In the genomic region with DNA sequence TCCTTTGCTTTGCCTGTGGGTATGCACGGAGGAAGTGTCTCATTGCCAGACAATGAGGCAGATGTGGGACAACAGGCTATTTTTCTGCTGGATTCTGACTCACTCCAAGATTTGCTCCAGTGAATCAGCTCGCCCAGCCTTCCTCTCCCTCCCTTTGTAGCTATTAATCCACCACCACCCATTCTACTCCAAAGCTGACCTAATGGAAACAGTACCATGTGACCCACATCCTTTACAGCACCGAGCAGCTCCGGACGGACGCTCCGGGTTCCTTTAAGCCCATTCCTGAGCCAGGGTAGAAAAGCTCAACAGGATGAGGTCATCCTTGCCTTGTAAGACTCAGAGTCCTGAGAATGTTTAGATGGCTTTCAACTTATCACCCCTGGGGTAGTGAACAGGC, we compare ENCODE assay signal across 10 mouse cellular contexts. TPM values are rescaled to one million over a fixed set of nuclear protein-coding genes. Genes with fewer than 3 reads are reported as not detected.
A peak's percentile ranks its signal among the peaks of the same experiment; 100 is the strongest.
DNase-seq lines count a peak whose midpoint lies in the region; ATAC-seq and TF ChIP-seq lines count a peak whose summit lies in the region.
"Had no signal": no experiment of that assay in that cellular context is flagged by ENCODE, and none has a peak within 500 bp of the region (broad histone marks: within the 10 kb centered on the region; RNA-seq: fewer than 3 reads in every experiment).

No protein-coding gene starts in this region.

- WGBS in forebrain, embryonic 14.5 days, result 46% methylated on average over 7 of the region's 7 CpGs
- 54% methylated on average over 7 of the region's 7 CpGs for WGBS in forebrain, embryonic 13.5 days
- WGBS in heart, embryonic 10.5 days, result 21% methylated on average over 7 of the region's 7 CpGs
- 48% methylated on average over 7 of the region's 7 CpGs for WGBS in small intestine, adult 2 months
- 52% methylated on average over 7 of the region's 7 CpGs for WGBS in midbrain, postnatal 0 days

- no peak overlapping the region for H3K9ac ChIP-seq in forebrain, embryonic 14.5 days (ENCODE audit: low read length)
- no peak overlapping the region for H3K9ac ChIP-seq in forebrain, embryonic 13.5 days
- H3K9ac ChIP-seq in midbrain, postnatal 0 days (replicated peaks; ENCODE audit: low read length, poor library complexity, severe bottlenecking), result no peak overlapping the region
- H3K9ac ChIP-seq: embryonic facial prominence, embryonic 15.5 days had no signal

- no peak for ATAC-seq in forebrain, embryonic 14.5 days
- ATAC-seq in forebrain, embryonic 13.5 days, result no peak
- ATAC-seq in midbrain, postnatal 0 days (ENCODE audit: low FRiP score), result no peak

- TF ChIP-seq CTCF in small intestine, adult 2 months (IDR thresholded peaks at IDR 0.05; ENCODE audit: extremely low read depth, insufficient read length, insufficient replicate concordance, low read depth, low read length), result no peak
- TF ChIP-seq CTCF in midbrain, postnatal 0 days (IDR thresholded peaks at IDR 0.05), result no peak

- no peaks in the 10 kb centered on the region for H3K9me3 ChIP-seq in forebrain, embryonic 14.5 days (replicated peaks; ENCODE audit: control insufficient read depth, low read length)
- no peaks in the 10 kb centered on the region for H3K9me3 ChIP-seq in forebrain, embryonic 13.5 days (replicated peaks)
- H3K9me3 ChIP-seq in heart, embryonic 10.5 days, result no peaks in the 10 kb centered on the region
- no peaks in the 10 kb centered on the region for H3K9me3 ChIP-seq in midbrain, postnatal 0 days (ENCODE audit: low read length)
- H3K9me3 ChIP-seq: embryonic facial prominence, embryonic 15.5 days had no signal

- no peak overlapping the region for H3K27ac ChIP-seq in forebrain, embryonic 14.5 days (ENCODE audit: low read depth, low read length)
- no peak overlapping the region for H3K27ac ChIP-seq in forebrain, embryonic 13.5 days
- H3K27ac ChIP-seq in heart, embryonic 10.5 days, result peak overlapping the region; percentile 81
- peak overlapping the region; percentile 74 for H3K27ac ChIP-seq in small intestine, adult 2 months (ENCODE audit: insufficient read depth, low read depth, low read length)
- H3K27ac ChIP-seq in midbrain, postnatal 0 days (ENCODE audit: low read depth, low read length), result no peak overlapping the region

- no peaks in the 10 kb centered on the region for H3K27me3 ChIP-seq in forebrain, embryonic 14.5 days (replicated peaks; ENCODE audit: control insufficient read depth, insufficient read depth, low read length)
- peaks cover 3% of the 10 kb centered on the region; the same call in 1 of the 2 replicates for H3K27me3 ChIP-seq in forebrain, embryonic 13.5 days
- H3K27me3 ChIP-seq in heart, embryonic 10.5 days (ENCODE audit: insufficient read depth, poor library complexity, severe bottlenecking), result no peaks in the 10 kb centered on the region
- no peaks in the 10 kb centered on the region for H3K27me3 ChIP-seq in small intestine, adult 2 months (ENCODE audit: control insufficient read depth, insufficient read depth, low read length)
- no peaks in the 10 kb centered on the region for H3K27me3 ChIP-seq in midbrain, postnatal 0 days (ENCODE audit: insufficient read depth, low read length)

- no peak overlapping the region for H3K4me2 ChIP-seq in forebrain, embryonic 14.5 days (ENCODE audit: low read length)
- no peak overlapping the region for H3K4me2 ChIP-seq in forebrain, embryonic 13.5 days
- H3K4me2 ChIP-seq in midbrain, postnatal 0 days (ENCODE audit: low read depth, low read length, poor library complexity, severe bottlenecking), result no peak overlapping the region
- H3K4me2 ChIP-seq: embryonic facial prominence, embryonic 15.5 days had no signal

- H3K4me3 ChIP-seq in forebrain, embryonic 14.5 days (ENCODE audit: low read depth, low read length), result no peak overlapping the region
- H3K4me3 ChIP-seq in forebrain, embryonic 13.5 days, result no peak overlapping the region
- peak overlapping the region; percentile 22; the same call in 1 of the 2 replicates for H3K4me3 ChIP-seq in heart, embryonic 10.5 days
- no peak overlapping the region for H3K4me3 ChIP-seq in small intestine, adult 2 months (ENCODE audit: low read depth, low read length)
- H3K4me3 ChIP-seq in midbrain, postnatal 0 days (ENCODE audit: low read depth, low read length), result no peak overlapping the region
- H3K4me3 ChIP-seq: embryonic facial prominence, embryonic 15.5 days had no signal

- TF ChIP-seq POLR2A in small intestine, adult 2 months (IDR thresholded peaks at IDR 0.05; ENCODE audit: low read depth, low read length), result no peak

- DNase-seq in forebrain, embryonic 14.5 days (ENCODE audit: low spot score), result peak; percentile 13
- DNase-seq in NIH3T3 (ENCODE audit: low read depth), result peak; percentile 90
- peak; percentile 91 for DNase-seq in heart, embryonic 10.5 days (ENCODE audit: low spot score)
- DNase-seq in kidney, postnatal 14 days, result peak; percentile 82
- no peak for DNase-seq in midbrain, postnatal 0 days (ENCODE audit: low spot score)
- DNase-seq in thymus, adult 18-20 months, result no peak

- H3K36me3 ChIP-seq in forebrain, embryonic 14.5 days (ENCODE audit: control insufficient read depth, insufficient read depth, low read length), result no peaks in the 10 kb centered on the region
- H3K36me3 ChIP-seq in forebrain, embryonic 13.5 days (ENCODE audit: poor library complexity, severe bottlenecking), result no peaks in the 10 kb centered on the region
- H3K36me3 ChIP-seq in heart, embryonic 10.5 days, result no peaks in the 10 kb centered on the region
- H3K36me3 ChIP-seq in small intestine, adult 2 months (ENCODE audit: control insufficient read depth, insufficient read depth, low read length), result no peaks in the 10 kb centered on the region
- no peaks in the 10 kb centered on the region for H3K36me3 ChIP-seq in midbrain, postnatal 0 days (ENCODE audit: insufficient read depth, low read length)
- H3K36me3 ChIP-seq: embryonic facial prominence, embryonic 15.5 days had no signal

- peaks cover 19% of the 10 kb centered on the region for H3K4me1 ChIP-seq in forebrain, embryonic 14.5 days (ENCODE audit: control insufficient read depth, insufficient read depth, low read length)
- peaks cover 28% of the 10 kb centered on the region for H3K4me1 ChIP-seq in forebrain, embryonic 13.5 days
- H3K4me1 ChIP-seq in heart, embryonic 10.5 days, result peaks cover 54% of the 10 kb centered on the region
- peaks cover 1% of the 10 kb centered on the region; the same call in 1 of the 2 replicates for H3K4me1 ChIP-seq in small intestine, adult 2 months (ENCODE audit: control insufficient read depth, insufficient read depth, insufficient read length, low read length)
- peaks cover 13% of the 10 kb centered on the region for H3K4me1 ChIP-seq in midbrain, postnatal 0 days (ENCODE audit: insufficient read depth, low read length)

RNA-seq across cellular contexts. Expression of a gene that starts 2.0 kb away (rescaled TPM):
- 42.8 and 51.3 TPM in 2 replicates for polyA plus RNA-seq in forebrain, embryonic 14.5 days (2014; fragmentation: Nextera tagmentation; extraction: Ambion mirVana)
- 53.2 and 54.9 TPM in 2 replicates for polyA plus RNA-seq in forebrain, embryonic 13.5 days (2015; fragmentation: Nextera tagmentation; extraction: Ambion mirVana)
- polyA plus RNA-seq in heart, embryonic 10.5 days (2016; fragmentation: Nextera tagmentation; extraction: Ambion mirVana), result 35.9 and 37.4 TPM in 2 replicates
- polyA plus RNA-seq in small intestine, adult 2 months (2012; rRNA removed), result 2.0 and 2.9 TPM in 2 replicates
- 34.1 and 36.7 TPM in 2 replicates for total RNA-seq in midbrain, postnatal 0 days (2014; rRNA removed)
- 41.9 and 45.7 TPM in 2 replicates for polyA plus RNA-seq in midbrain, postnatal 0 days (2015; fragmentation: Nextera tagmentation; extraction: Ambion mirVana)

RNA-seq across cellular contexts. Expression of a gene that starts 11.7 kb away (rescaled TPM):
- polyA plus RNA-seq in forebrain, embryonic 14.5 days (2014; fragmentation: Nextera tagmentation; extraction: Ambion mirVana), result not detected in 2 replicates
- not detected in 2 replicates for polyA plus RNA-seq in forebrain, embryonic 13.5 days (2015; fragmentation: Nextera tagmentation; extraction: Ambion mirVana)
- polyA plus RNA-seq in heart, embryonic 10.5 days (2016; fragmentation: Nextera tagmentation; extraction: Ambion mirVana), result not detected in 2 replicates
- polyA plus RNA-seq in small intestine, adult 2 months (2012; rRNA removed), result not detected in 2 replicates
- not detected in 2 replicates for total RNA-seq in midbrain, postnatal 0 days (2014; rRNA removed)
- polyA plus RNA-seq in midbrain, postnatal 0 days (2015; fragmentation: Nextera tagmentation; extraction: Ambion mirVana), result not detected in 2 replicates
- polyA plus RNA-seq: embryonic facial prominence, embryonic 15.5 days; neural tube, embryonic 14.5 days had no signal

Comparison
In these comparisons a context has a peak if more than half of its experiments do, and no peak if none do; other contexts are left out.
1. DNase-seq: peak in forebrain, embryonic 14.5 days (single experiment), NIH3T3 (single experiment), heart, embryonic 10.5 days (single experiment) and kidney, postnatal 14 days (single experiment); none in midbrain, postnatal 0 days (single experiment) and thymus, adult 18-20 months (0 of 2).
2. H3K27ac ChIP-seq: peak in heart, embryonic 10.5 days (single experiment) and small intestine, adult 2 months (single experiment); none in forebrain, embryonic 14.5 days (single experiment), forebrain, embryonic 13.5 days (single experiment) and midbrain, postnatal 0 days (single experiment).